Mouse (Mus musculus) gastrocnemius, postnatal 10 days (tissue): ENCODE data around the gene Bpifb5. TPM values are rescaled to one million over a fixed set of nuclear protein-coding genes. Genes with fewer than 3 reads are reported as not detected.
"Not testable (repeated sequence)": the region's sequence is repeated elsewhere in the genome, so short reads cannot be mapped to it uniquely, and the experiment has no call there.

Experiments
- DNase-seq: peaks from one replicate; pipeline ENCODE4 v3.0.0; 2021; ENCODE audit warnings: mixed read lengths
- total RNA-seq, 2 experiments: library from RNA; stranded (reverse); gene quantifications; 2 replicates each; pipeline ENCODE4 v1.2.3; 2021

Gene Bpifb5
- total RNA-seq, 2 experiments from 2014 or later, result not detected

DNA sequence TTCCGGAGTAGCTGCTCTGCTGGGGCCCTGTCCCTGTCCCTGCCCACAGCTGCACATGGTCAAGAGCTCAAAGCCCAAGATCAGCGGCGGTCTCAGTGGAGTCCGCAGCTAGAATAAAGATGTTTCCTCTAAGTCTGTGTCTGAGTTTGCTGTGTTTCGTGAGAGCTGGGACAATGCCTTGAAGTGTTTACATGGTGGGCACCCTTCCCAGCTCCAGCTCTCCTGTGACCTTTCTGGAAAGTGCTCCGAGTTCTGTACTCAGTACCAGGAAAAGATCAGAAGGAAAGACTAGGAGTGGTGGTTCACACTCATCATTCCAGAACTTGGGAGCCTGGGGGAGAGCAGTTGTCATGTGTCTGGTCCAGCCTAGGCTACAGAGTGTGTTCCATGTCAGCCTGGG lies 17.2 kb downstream of the Bpifb5 start:
- DNase-seq, result no peak

- not testable (repeated sequence) for DNase-seq
Observed at GRCm38 (mm10) chr2:154242726-154243125, 19.2 kb downstream of the Bpifb5 start.

DNA sequence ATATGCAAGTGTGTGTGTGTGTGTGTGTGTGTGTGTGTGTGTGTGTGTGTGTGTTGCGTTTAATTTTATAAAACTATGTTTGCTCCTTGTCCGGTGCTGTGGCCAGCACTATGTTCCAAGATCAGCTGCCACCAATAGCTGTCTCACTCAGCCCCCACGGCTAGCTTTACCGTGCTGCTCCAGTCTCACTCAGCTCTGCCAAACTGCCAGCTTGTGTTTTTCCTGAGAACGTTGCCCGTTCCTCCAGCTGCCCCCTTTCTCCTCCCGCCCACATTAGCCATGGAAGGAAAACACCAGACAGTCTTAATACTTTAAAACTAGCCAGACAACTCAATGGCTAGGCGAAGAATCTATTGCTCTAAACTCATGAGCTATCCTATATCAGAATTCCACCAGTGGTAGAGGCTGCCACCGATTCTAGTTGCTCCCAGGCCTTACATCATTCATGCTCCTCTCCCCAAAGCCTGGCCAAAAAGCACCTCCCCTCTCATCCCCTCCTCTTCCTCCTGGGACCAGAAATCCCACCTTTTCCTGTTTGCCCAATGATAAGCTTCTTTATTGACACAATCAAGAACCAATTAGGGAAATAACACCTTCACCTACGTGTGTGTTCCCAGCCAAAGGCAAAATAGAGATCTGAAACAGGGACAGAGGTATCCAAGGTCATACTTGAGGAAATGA lies 20.0 kb downstream of the Bpifb5 start:
- no peak for DNase-seq

DNA sequence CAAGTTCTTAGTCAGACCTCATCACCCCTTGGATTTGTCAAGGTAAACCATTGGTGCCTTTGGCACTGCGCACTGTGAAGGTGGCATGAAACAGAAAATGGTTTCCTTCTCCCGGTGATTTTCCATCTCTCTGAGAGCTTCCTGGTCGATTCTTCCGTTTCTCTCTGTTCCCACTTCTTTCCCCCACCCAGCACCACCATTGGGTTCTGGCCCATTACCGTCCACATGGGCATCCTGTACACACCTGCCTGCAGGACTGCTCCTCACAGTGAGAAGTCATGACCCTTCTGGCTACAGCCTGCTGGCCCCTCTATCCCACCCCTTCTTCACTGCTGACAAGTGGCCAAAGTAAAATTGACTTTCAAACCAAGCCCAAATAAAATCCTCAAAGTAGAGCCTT lies 21.8 kb downstream of the Bpifb5 start:
- no peak for DNase-seq

GRCm38 (mm10) chr2:154255254-154255653 lies 31.7 kb downstream of the Bpifb5 start:
- DNase-seq, result not testable (repeated sequence)

DNA sequence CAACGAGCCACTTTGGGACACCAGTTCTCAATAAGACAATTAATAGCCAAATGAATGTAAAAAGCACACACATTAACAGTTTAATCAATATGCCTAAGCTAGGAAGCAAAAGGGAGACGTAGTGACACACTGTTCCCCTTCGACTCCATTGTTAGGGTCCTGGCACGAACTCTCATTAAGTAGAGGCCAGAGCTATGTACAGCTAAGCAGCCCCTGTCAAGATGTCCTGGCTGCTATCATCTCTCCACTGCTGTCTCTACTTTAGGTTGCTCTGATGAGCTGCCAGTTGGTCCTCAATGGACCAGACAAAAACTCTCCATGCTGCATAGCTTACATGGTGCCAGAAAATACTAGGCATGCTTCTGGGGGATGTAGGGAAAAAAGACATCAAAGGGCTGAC lies 32.2 kb downstream of the Bpifb5 start:
- no peak for DNase-seq

GRCm38 (mm10) chr2:154257554-154257953 lies 34.0 kb downstream of the Bpifb5 start, which contains the start of gene Bpifb9a:
Bpifb9a (plus strand) TSS chr2:154257854.
- DNase-seq, result not testable (repeated sequence)

GRCm38 (mm10) chr2:154264397-154264796 lies 40.9 kb downstream of the Bpifb5 start:
- not testable (repeated sequence) for DNase-seq

Other genes with a start within 250 kb of the Bpifb5 start
- not detected for gene Bpifa6, start 248.8 kb upstream of the Bpifb5 start, total RNA-seq
- gene Bpifa2, start 215.5 kb upstream of the Bpifb5 start, total RNA-seq, result not detected
- gene Bpifa3, start 93.4 kb upstream of the Bpifb5 start, total RNA-seq, result not detected
- gene Bpifa1, start 80.9 kb upstream of the Bpifb5 start, total RNA-seq, result not detected
- not detected for gene Bpifa5, start 61.1 kb upstream of the Bpifb5 start, total RNA-seq
- gene Bpifb1, start 32.9 kb upstream of the Bpifb5 start, total RNA-seq, result not detected
- not detected for gene Bpifb9a, start 34.1 kb downstream of the Bpifb5 start, total RNA-seq
- not detected for gene Bpifb9b, start 83.5 kb downstream of the Bpifb5 start, total RNA-seq
- 1 to 10 TPM; 8.2 to 9.7 TPM for gene Cdk5rap1, start 149.3 kb downstream of the Bpifb5 start, total RNA-seq
- 100 to 1,000 TPM in 1 of 2 experiments, 10 to 100 TPM in 1; 95.6 to 128 TPM for gene Snta1, start 184.4 kb downstream of the Bpifb5 start, total RNA-seq
- gene Cbfa2t2, start 212.7 kb downstream of the Bpifb5 start, total RNA-seq, result 10 to 100 TPM; 18.4 to 21.6 TPM